Mouse (Mus musculus): ENCODE data around the gene Zfp563. TPM values are rescaled to one million over a fixed set of nuclear protein-coding genes. Genes with fewer than 3 reads are reported as not detected.

The Zfp563 gene
- polyA plus RNA-seq, 1 experiment: not detected

- TF ChIP-seq CTCF (IDR thresholded peaks at IDR 0.05; ENCODE audit: insufficient read depth, low read depth, low read length) (no peak), POLR2A (IDR thresholded peaks at IDR 0.05; ENCODE audit: insufficient read depth, low read depth, low read length) (no peak)
- WGBS: 50% methylated on average over 2 of the region's 2 CpGs
- no peaks in the 10 kb centered on the region for H3K4me1 ChIP-seq (ENCODE audit: control insufficient read depth, insufficient read depth, low read length)
- H3K27ac ChIP-seq (ENCODE audit: insufficient read depth, low read depth, low read length): no peak overlapping the region
- no peak overlapping the region for H3K4me3 ChIP-seq (ENCODE audit: insufficient read depth, low read depth, low read length)
These were observed 37.1 kb downstream of the Zfp563 start for GRCm38 (mm10) chr17:33126257-33126656.

- WGBS: 77% methylated on average over 18 of the region's 18 CpGs
- no peak for TF ChIP-seq CTCF (IDR thresholded peaks at IDR 0.05; ENCODE audit: insufficient read depth, low read depth, low read length)
- TF ChIP-seq POLR2A (IDR thresholded peaks at IDR 0.05; ENCODE audit: insufficient read depth, low read depth, low read length): no peak
- Histone ChIP-seq H3K4me3 (ENCODE audit: insufficient read depth, low read depth, low read length) (no peak within 1 kb of the TSS), H3K27ac (ENCODE audit: insufficient read depth, low read depth, low read length) (no peak within 1 kb of the TSS), H3K4me1 (ENCODE audit: control insufficient read depth, insufficient read depth, low read length) (no peaks in the 10 kb centered on the region)
These were observed 50.2 kb downstream of the Zfp563 start, which contains the start of gene Morc2b for GRCm38 (mm10) chr17:33139261-33139820. Gene Morc2b (minus strand): TSS chr17:33139683.

Other genes starting within 250 kb of the Zfp563 start
- gene Zfp870, start 197.7 kb upstream of the Zfp563 start, polyA plus RNA-seq (2012; ENCODE audit: insufficient read depth, insufficient read length, low replicate concordance, missing spikeins): not detected in 2 replicates
- gene Cyp4f14, start 172.0 kb upstream of the Zfp563 start, polyA plus RNA-seq (2012; ENCODE audit: insufficient read depth, insufficient read length, low replicate concordance, missing spikeins): not detected in 2 replicates
- not detected in 2 replicates for gene Cyp4f13, start 141.9 kb upstream of the Zfp563 start, polyA plus RNA-seq (2012; ENCODE audit: insufficient read depth, insufficient read length, low replicate concordance, missing spikeins)
- gene Zfp472, start 123.5 kb upstream of the Zfp563 start, polyA plus RNA-seq (2012; ENCODE audit: insufficient read depth, insufficient read length, low replicate concordance, missing spikeins): not detected in 2 replicates
- not detected in 2 replicates for gene Zfp952, start 96.2 kb upstream of the Zfp563 start, polyA plus RNA-seq (2012; ENCODE audit: insufficient read depth, insufficient read length, low replicate concordance, missing spikeins)
- gene Zfp763, start 55.9 kb upstream of the Zfp563 start, polyA plus RNA-seq (2012; ENCODE audit: insufficient read depth, insufficient read length, low replicate concordance, missing spikeins): not detected in 2 replicates
- gene 4921501E09Rik, start 21.3 kb upstream of the Zfp563 start, polyA plus RNA-seq (2012; ENCODE audit: insufficient read depth, insufficient read length, low replicate concordance, missing spikeins): not detected in 2 replicates
- gene Morc2b, start 50.4 kb downstream of the Zfp563 start, polyA plus RNA-seq (2012; ENCODE audit: insufficient read depth, insufficient read length, low replicate concordance, missing spikeins): not detected in 2 replicates
- gene Olfr55, start 79.1 kb downstream of the Zfp563 start, polyA plus RNA-seq (2012; ENCODE audit: insufficient read depth, insufficient read length, low replicate concordance, missing spikeins): not detected in 2 replicates
- gene Olfr239, start 102.0 kb downstream of the Zfp563 start, polyA plus RNA-seq (2012; ENCODE audit: insufficient read depth, insufficient read length, low replicate concordance, missing spikeins): not detected in 2 replicates
- not detected in 2 replicates for gene Olfr1564, start 132.4 kb downstream of the Zfp563 start, polyA plus RNA-seq (2012; ENCODE audit: insufficient read depth, insufficient read length, low replicate concordance, missing spikeins)
- not detected in 2 replicates for gene Zfp955a, start 165.8 kb downstream of the Zfp563 start, polyA plus RNA-seq (2012; ENCODE audit: insufficient read depth, insufficient read length, low replicate concordance, missing spikeins)
- not detected in 2 replicates for gene Olfr63, start 175.4 kb downstream of the Zfp563 start, polyA plus RNA-seq (2012; ENCODE audit: insufficient read depth, insufficient read length, low replicate concordance, missing spikeins)
- gene Zfp955b, start 200.2 kb downstream of the Zfp563 start, polyA plus RNA-seq (2012; ENCODE audit: insufficient read depth, insufficient read length, low replicate concordance, missing spikeins): not detected in 2 replicates

Data from olfactory bulb, adult 2 months (tissue).